Comparison of ENCODE assay signal across 21 mouse cellular contexts in the genomic region with DNA sequence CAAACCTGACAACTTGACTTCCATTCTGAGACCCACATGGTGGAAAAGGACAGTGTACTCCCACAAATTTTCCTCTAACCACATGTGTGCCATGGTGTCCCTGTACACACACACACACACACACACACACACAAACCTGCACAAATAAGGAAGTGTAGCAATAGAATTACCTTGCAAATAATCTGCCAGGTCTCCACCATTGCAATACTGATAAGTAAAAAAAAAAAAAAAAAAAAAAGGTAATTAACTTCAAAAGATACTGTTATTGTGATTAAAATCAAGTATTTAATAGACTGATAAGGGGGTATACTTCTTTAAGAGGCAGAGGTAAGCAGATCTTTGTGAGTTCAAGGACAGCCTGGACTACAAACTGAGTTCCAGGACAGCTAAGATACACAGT. TPM values are rescaled to one million over a fixed set of nuclear protein-coding genes. Genes with fewer than 3 reads are reported as not detected.
A peak's percentile ranks its signal among the peaks of the same experiment; 100 is the strongest.
DNase-seq lines count a peak whose midpoint lies in the region; ATAC-seq and TF ChIP-seq lines count a peak whose summit lies in the region.
"Had no signal": no experiment of that assay in that cellular context is flagged by ENCODE, and none has a peak within 500 bp of the region (broad histone marks: within the 10 kb centered on the region; RNA-seq: fewer than 3 reads in every experiment).

No protein-coding gene starts in this region.

- no peaks in the 10 kb centered on the region for H3K79me2 ChIP-seq in MEL (ENCODE audit: control insufficient read depth, insufficient read depth, low read length, poor library complexity)
- H3K79me2 ChIP-seq in macrophage (ENCODE audit: inconsistent target), result peaks cover 10% of the 10 kb centered on the region; the same call in 1 of the 2 replicates

- no peaks in the 10 kb centered on the region for H3K27me3 ChIP-seq in midbrain, embryonic 11.5 days (ENCODE audit: control insufficient read depth, insufficient read depth, low read length)
- H3K27me3 ChIP-seq in midbrain, embryonic 10.5 days (ENCODE audit: low read depth, poor library complexity, severe bottlenecking), result no peaks in the 10 kb centered on the region
- no peaks in the 10 kb centered on the region for H3K27me3 ChIP-seq in MEL (ENCODE audit: control insufficient read depth in 1 of 2, insufficient read depth in 2 of 2, low read length in 2 of 2)
- no peaks in the 10 kb centered on the region for H3K27me3 ChIP-seq in forebrain, embryonic 11.5 days (ENCODE audit: control insufficient read depth, insufficient read depth, low read length)
- no peaks in the 10 kb centered on the region for H3K27me3 ChIP-seq in cerebellum, adult 2 months (ENCODE audit: control insufficient read depth, insufficient read depth, low read length)
- H3K27me3 ChIP-seq: CH12.LX, Patski had no signal

- no peaks in the 10 kb centered on the region for H3K36me3 ChIP-seq in midbrain, embryonic 11.5 days (ENCODE audit: control insufficient read depth, insufficient read depth, low read length)
- H3K36me3 ChIP-seq in midbrain, embryonic 10.5 days, result peaks cover 62% of the 10 kb centered on the region
- peaks cover under 1 to 21% of the 10 kb centered on the region in 2 experiments; a peak in 3 of 4 replicates for H3K36me3 ChIP-seq in MEL (ENCODE audit: control insufficient read depth in 1 of 2, insufficient read depth in 2 of 2, low read length in 2 of 2)
- H3K36me3 ChIP-seq in macrophage (ENCODE audit: inconsistent target), result peaks cover 3% of the 10 kb centered on the region; the same call in 1 of the 2 replicates
- H3K36me3 ChIP-seq in forebrain, embryonic 11.5 days (ENCODE audit: control insufficient read depth, insufficient read depth, low read length), result no peaks in the 10 kb centered on the region; the same call in 1 of the 2 replicates

- no peaks in the 10 kb centered on the region for H3K4me1 ChIP-seq in midbrain, embryonic 11.5 days (ENCODE audit: control insufficient read depth, insufficient read depth, low read length)
- H3K4me1 ChIP-seq in midbrain, embryonic 10.5 days, result no peaks in the 10 kb centered on the region
- peaks cover 7 to 25% of the 10 kb centered on the region in 2 experiments for H3K4me1 ChIP-seq in MEL (ENCODE audit: control insufficient read depth in 1 of 2, insufficient read depth in 2 of 2, low read length in 2 of 2)
- H3K4me1 ChIP-seq in bone marrow macrophage, adult 2 months (ENCODE audit: control insufficient read depth, insufficient read depth, low read length), result peaks cover 32% of the 10 kb centered on the region
- no peaks in the 10 kb centered on the region for H3K4me1 ChIP-seq in forebrain, embryonic 11.5 days (replicated peaks; ENCODE audit: control insufficient read depth, insufficient read depth, low read length)
- no peaks in the 10 kb centered on the region for H3K4me1 ChIP-seq in cerebellum, adult 2 months (ENCODE audit: control insufficient read depth, insufficient read depth, low read length)

- peak in 1 of 2 experiments; percentile 39; a peak in 2 of 4 replicates for TF ChIP-seq EP300 in MEL (IDR thresholded peaks at IDR 0.05; ENCODE audit: low read depth in 1 of 2, low read length in 2 of 2)

- no peak overlapping the region for H3K27ac ChIP-seq in midbrain, embryonic 11.5 days (ENCODE audit: low read depth, low read length)
- no peak overlapping the region for H3K27ac ChIP-seq in midbrain, embryonic 10.5 days (replicated peaks)
- H3K27ac ChIP-seq in MEL (ENCODE audit: control insufficient read depth, low read depth, low read length) (no peak overlapping the region), macrophage (peak overlapping the region; percentile 54)
- peak overlapping the region; percentile 97 for H3K27ac ChIP-seq in bone marrow macrophage, adult 2 months (ENCODE audit: insufficient read depth, low read depth, low read length)
- no peak overlapping the region for H3K27ac ChIP-seq in forebrain, embryonic 11.5 days (ENCODE audit: low read depth, low read length)
- no peak overlapping the region for H3K27ac ChIP-seq in cerebellum, adult 2 months (ENCODE audit: insufficient read depth, low read length)

- peak; percentile 6 for DNase-seq in midbrain, embryonic 11.5 days (ENCODE audit: low spot score, missing footprints)
- DNase-seq in midbrain, embryonic 10.5 days (ENCODE audit: low spot score), result no peak
- peak; percentile 38 for DNase-seq in MEL (ENCODE audit: low read depth, low spot score)
- DNase-seq in forebrain, embryonic 11.5 days (ENCODE audit: low spot score), result no peak
- DNase-seq in cerebellum, adult 9-11 months, result no peak
- DNase-seq in cerebellum, adult 2 months, result no peak
- DNase-seq: adrenal gland, adult 2 months; adrenal gland, adult 8-10 months; adrenal gland, postnatal 10 days; adrenal gland, postnatal 14 days; adrenal gland, postnatal 25 days; adrenal gland, postnatal 36 days; cerebellum, adult 11 months; cerebellum, adult 11-12 months; cerebellum, adult 18-20 months; cerebellum, adult 8-10 months had no signal

- ATAC-seq in midbrain, embryonic 11.5 days (ENCODE audit: low FRiP score), result no peak
- no peak for ATAC-seq in forebrain, embryonic 11.5 days (replicated peaks; ENCODE audit: low FRiP score)
- ATAC-seq: Patski had no signal

- no peak overlapping the region for H3K4me3 ChIP-seq in midbrain, embryonic 11.5 days (ENCODE audit: low read depth, low read length)
- H3K4me3 ChIP-seq in midbrain, embryonic 10.5 days, result no peak overlapping the region
- H3K4me3 ChIP-seq in MEL (ENCODE audit: control insufficient read depth in 1 of 2, insufficient read depth in 1 of 2, low read depth in 2 of 2, low read length in 2 of 2) (no peak overlapping the region), macrophage (ENCODE audit: inconsistent target) (no peak overlapping the region)
- H3K4me3 ChIP-seq in bone marrow macrophage, adult 2 months (ENCODE audit: insufficient read depth, low read length), result no peak overlapping the region
- H3K4me3 ChIP-seq in forebrain, embryonic 11.5 days (ENCODE audit: low read depth, low read length), result no peak overlapping the region
- H3K4me3 ChIP-seq in cerebellum, adult 2 months (replicated peaks; ENCODE audit: insufficient read depth, low read depth, low read length), result no peak overlapping the region

- H3K4me2 ChIP-seq in midbrain, embryonic 11.5 days, result no peak overlapping the region
- no peak overlapping the region for H3K4me2 ChIP-seq in forebrain, embryonic 11.5 days (ENCODE audit: low read depth, low read length, severe bottlenecking)

- TF ChIP-seq POLR2A in MEL (IDR thresholded peaks at IDR 0.05; ENCODE audit: control insufficient read depth in 1 of 2, insufficient read depth in 1 of 2, low read depth in 1 of 2, low read length in 2 of 2, poor library complexity in 1 of 2), result no peak
- no peak for TF ChIP-seq POLR2A in bone marrow macrophage, adult 2 months (IDR thresholded peaks at IDR 0.05; ENCODE audit: borderline replicate concordance, low read depth, low read length)
- no peak for TF ChIP-seq POLR2A in cerebellum, adult 2 months (IDR thresholded peaks at IDR 0.05; ENCODE audit: borderline replicate concordance, insufficient read depth, low read length)

- H3K9me3 ChIP-seq in midbrain, embryonic 11.5 days (ENCODE audit: control insufficient read depth, low read length), result no peaks in the 10 kb centered on the region
- H3K9me3 ChIP-seq in midbrain, embryonic 10.5 days (replicated peaks), result no peaks in the 10 kb centered on the region
- H3K9me3 ChIP-seq in MEL (replicated peaks; ENCODE audit: insufficient read depth, low read length), result no peaks in the 10 kb centered on the region
- H3K9me3 ChIP-seq in forebrain, embryonic 11.5 days (ENCODE audit: control insufficient read depth, low read length), result no peaks in the 10 kb centered on the region
- H3K9me3 ChIP-seq: G1E had no signal

- H3K9ac ChIP-seq in midbrain, embryonic 11.5 days (ENCODE audit: low read length), result no peak overlapping the region
- no peak overlapping the region for H3K9ac ChIP-seq in MEL (ENCODE audit: control insufficient read depth, low read depth, low read length, poor library complexity, severe bottlenecking)
- no peak overlapping the region for H3K9ac ChIP-seq in forebrain, embryonic 11.5 days (ENCODE audit: low read length)

- no peak for TF ChIP-seq CTCF in MEL (IDR thresholded peaks at IDR 0.05 in 2 of 3, conservative IDR thresholded peaks at IDR 0.05 in 1 of 3; ENCODE audit: control insufficient read depth in 1 of 3, insufficient read depth in 1 of 3, low read depth in 2 of 3, low read length in 3 of 3, poor library complexity in 1 of 3, severe bottlenecking in 1 of 3)
- TF ChIP-seq CTCF in bone marrow macrophage, adult 2 months (IDR thresholded peaks at IDR 0.05; ENCODE audit: low read depth, low read length), result no peak
- TF ChIP-seq CTCF in cerebellum, adult 2 months (IDR thresholded peaks at IDR 0.05; ENCODE audit: borderline replicate concordance, insufficient read depth, low read depth, low read length), result no peak

- no peak for TF ChIP-seq RAD21 in MEL (IDR thresholded peaks at IDR 0.05; ENCODE audit: low read depth, low read length)

TF ChIP-seq in MEL, 35 proteins besides CTCF, POLR2A, EP300 and RAD21 (continues in another document):
- TF ChIP-seq MYB (IDR thresholded peaks at IDR 0.05; ENCODE audit: low read depth, low read length) (no peak), ELF1 (IDR thresholded peaks at IDR 0.05; ENCODE audit: low read depth, low read length) (peak; percentile 38; the same call in 1 of the 2 replicates), ZNF384 (IDR thresholded peaks at IDR 0.05; ENCODE audit: low read depth, low read length) (peak; percentile 83), CHD2 (IDR thresholded peaks at IDR 0.05; ENCODE audit: low read length) (no peak), MAX (IDR thresholded peaks at IDR 0.05; ENCODE audit: low read length) (no peak), TBP (IDR thresholded peaks at IDR 0.05; ENCODE audit: low read depth, low read length) (no peak), HCFC1 (IDR thresholded peaks at IDR 0.05; ENCODE audit: low read depth, low read length) (no peak), USF1 (IDR thresholded peaks at IDR 0.05; ENCODE audit: low read depth, low read length) (no peak)

RNA-seq across cellular contexts. Expression of a gene that starts 14.9 kb away (rescaled TPM):
- 32.0 and 32.8 TPM in 2 replicates for polyA plus RNA-seq in midbrain, embryonic 11.5 days (2014; fragmentation: Nextera tagmentation; extraction: Ambion mirVana)
- polyA plus RNA-seq in midbrain, embryonic 10.5 days (2016; fragmentation: Nextera tagmentation; extraction: Ambion mirVana), result 12.1 and 17.3 TPM in 2 replicates
- total RNA-seq in MEL (2012; rRNA removed), result 7.2 and 9.4 TPM in 2 replicates
- polyA plus RNA-seq in MEL (2012; ENCODE audit: insufficient read depth in 1 of 2, insufficient read length in 2 of 2, low read depth in 1 of 2, low replicate concordance in 2 of 2, missing spikeins in 1 of 2) (10 to 100 TPM in 1 of 2 experiments, not detected in 1; 10.3 TPM), macrophage (2018) (30.1 to 30.5 TPM (median 30.3 TPM) in 3 replicates)
- 41.3 and 47.7 TPM in 2 replicates for polyA plus RNA-seq in bone marrow macrophage, adult 2 months (2012; ENCODE audit: insufficient read depth, insufficient read length, missing spikeins)
- total RNA-seq in macrophage (2018; cell fraction: chromatin; rRNA removed), result 10 to 100 TPM in 24 of 26 experiments, 1 to 10 TPM in 2; 8.6 to 82.4 (median 40.6) TPM
- total RNA-seq in macrophage (2018; cell fraction: cytosol; rRNA removed), result 10 to 100 TPM; 19.0 to 49.6 (median 27.7) TPM
- total RNA-seq in macrophage (2018; cell fraction: nucleus; rRNA removed), result 10 to 100 TPM; 12.4 to 73.6 (median 27.6) TPM
- polyA plus RNA-seq in forebrain, embryonic 11.5 days (2014; fragmentation: Nextera tagmentation; extraction: Ambion mirVana), result 28.8 and 31.3 TPM in 2 replicates
- 45.4 and 47.5 TPM in 2 replicates for polyA plus RNA-seq in cerebellum, adult 2 months (2012; rRNA removed)

Comparison
In these comparisons a context has a peak if more than half of its experiments do, and no peak if none do; other contexts are left out.
1. DNase-seq: peak in midbrain, embryonic 11.5 days (single experiment) and MEL (single experiment); none in midbrain, embryonic 10.5 days (single experiment), forebrain, embryonic 11.5 days (single experiment), cerebellum, adult 9-11 months (single experiment) and cerebellum, adult 2 months (0 of 2).
2. H3K27ac ChIP-seq: peak in bone marrow macrophage, adult 2 months (single experiment) and macrophage (single experiment); none in midbrain, embryonic 11.5 days (single experiment), midbrain, embryonic 10.5 days (single experiment), MEL (single experiment), forebrain, embryonic 11.5 days (single experiment) and cerebellum, adult 2 months (single experiment).